Mouse (Mus musculus) embryonic facial prominence, embryonic 14.5 days (tissue): ENCODE results near the gene C5ar2. TPM values are rescaled to one million over a fixed set of nuclear protein-coding genes. Genes with fewer than 3 reads are reported as not detected.

Experiments
- ATAC-seq: fragments of 200-750 bp; cut with Nextera tagmentation; 2 replicates; pipeline ENCODE4 v1.8.0; 2017; ENCODE audit warnings: low read depth, moderate number of reproducible peaks, moderate TSS enrichment
- DNase-seq: peaks from one replicate; pipeline ENCODE4 v3.0.0-alpha.2; 2015; ENCODE audit warnings: low spot score
- H3K27ac ChIP-seq: fragments of 300-500 bp; sonication (generic); replicated peaks from 2 replicates; pipeline ENCODE4 v1.5.1; 2014; ENCODE audit warnings: low read depth, mild to moderate bottlenecking, low read length, moderate library complexity
- H3K27me3 ChIP-seq: fragments of 300-500 bp; sonication (generic); replicated peaks from 2 replicates; pipeline ENCODE4 v1.6.1; 2014; ENCODE audit warnings: low read length; ENCODE audit not compliant: control insufficient read depth, insufficient read depth
- H3K36me3 ChIP-seq: fragments of 300-500 bp; sonication (generic); 2 replicates; pipeline ENCODE4 v1.6.1; 2014; ENCODE audit warnings: low read length, mixed read lengths; ENCODE audit not compliant: control insufficient read depth, insufficient read depth
- H3K4me1 ChIP-seq: fragments of 300-500 bp; sonication (generic); 2 replicates; pipeline ENCODE4 v1.6.1; 2014; ENCODE audit warnings: antibody characterized with exemption, low read length; ENCODE audit not compliant: control insufficient read depth, insufficient read depth
- H3K4me2 ChIP-seq: fragments of 300-500 bp; sonication (generic); 2 replicates; pipeline ENCODE4 v1.6.1; 2014; ENCODE audit warnings: low read depth, mild to moderate bottlenecking, low read length, moderate library complexity, mixed read lengths
- H3K4me3 ChIP-seq: fragments of 300-500 bp; sonication (generic); 2 replicates; pipeline ENCODE4 v1.5.1; 2014; ENCODE audit warnings: low read depth, mild to moderate bottlenecking, low read length
- H3K9ac ChIP-seq: fragments of 300-500 bp; sonication (generic); 2 replicates; pipeline ENCODE4 v1.6.1; 2014; ENCODE audit warnings: low read depth, mild to moderate bottlenecking, low read length, moderate library complexity, mixed read lengths
- H3K9me3 ChIP-seq: fragments of 300-500 bp; sonication (generic); 2 replicates; pipeline ENCODE4 v1.6.1; 2016; ENCODE audit warnings: low read length; ENCODE audit not compliant: control insufficient read depth
- WGBS: fragments of 180-500 bp; shearing (Covaris S2); extraction: QIAGEN DNeasy Blood & Tissue Kit; methylation state at CpG from one replicate; pipeline ENCODE4 v1.1.7; 2014; 5-methylcytosine and 5-hydroxymethylcytosine counted together
- polyA plus RNA-seq: library from polyadenylated mRNA; unstranded; fragments of >200 nt; fragmentation: Nextera tagmentation; extraction: Ambion mirVana; gene quantifications from 2 replicates; pipeline ENCODE4 v1.2.1, GENCODE M21; 2014

The C5ar2 gene
- polyA plus RNA-seq: 0.09 TPM in 1 of 2 replicates, not detected in the other

DNA sequence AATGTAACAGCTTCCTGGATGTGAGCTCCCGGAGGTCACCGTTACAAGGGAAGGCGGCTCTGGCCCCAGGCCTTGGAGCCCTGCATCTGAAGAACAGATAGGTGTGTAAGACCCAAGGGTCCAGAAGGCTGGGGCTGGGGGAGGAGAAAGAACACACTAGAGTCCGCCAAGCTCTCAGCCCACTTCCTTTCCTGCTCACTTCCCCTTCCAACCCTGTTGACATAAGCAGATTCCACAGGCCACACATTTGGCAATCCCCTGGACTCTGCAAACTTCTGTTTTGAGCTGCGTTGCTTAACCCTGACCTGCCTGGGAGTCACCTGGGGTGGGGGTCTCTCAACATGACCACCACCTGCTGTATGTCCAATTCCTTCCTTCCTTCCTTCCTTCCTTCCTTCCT lies at the start of gene C5ar2:
C5ar2 (minus strand) TSS at position 88 of the 400 bp plus-strand sequence.
- no peaks in the 10 kb centered on the region for H3K36me3 ChIP-seq
- H3K9me3 ChIP-seq: no peaks in the 10 kb centered on the region
- H3K27ac ChIP-seq: no peak within 1 kb of the TSS
- H3K27me3 ChIP-seq: no peaks in the 10 kb centered on the region
- DNase-seq (peak; percentile 7), ATAC-seq (no peak)
- no peak within 1 kb of the TSS for H3K4me2 ChIP-seq
- no peaks in the 10 kb centered on the region for H3K4me1 ChIP-seq
- no peak within 1 kb of the TSS for H3K9ac ChIP-seq
- 68% methylated on average over 5 of the region's 5 CpGs for WGBS
- H3K4me3 ChIP-seq: no peak within 1 kb of the TSS

DNA sequence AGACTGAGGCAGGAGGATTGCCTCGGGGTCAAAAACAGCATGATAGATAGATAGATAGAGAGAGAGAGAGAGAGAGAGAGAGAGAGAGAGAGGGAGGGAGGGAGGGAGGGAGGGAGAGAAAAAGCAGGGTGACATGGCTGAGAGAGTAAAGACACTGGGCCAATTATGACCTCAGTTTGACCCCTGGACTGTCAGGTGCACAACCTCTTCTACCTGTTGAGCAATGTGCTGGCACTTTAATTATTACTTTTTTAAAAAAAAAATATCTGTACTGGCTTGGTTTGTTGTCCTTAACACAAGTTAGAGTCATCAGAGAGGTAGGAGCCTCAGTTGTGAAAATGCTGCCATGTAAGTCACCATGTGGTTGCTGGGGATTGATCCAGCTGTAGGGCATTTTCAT lies 43.8 kb upstream of the C5ar2 start:
- Histone ChIP-seq H3K27me3 (no peaks in the 10 kb centered on the region), H3K36me3 (peaks cover 14% of the 10 kb centered on the region), H3K4me3 (no peak overlapping the region), H3K9ac (no peak overlapping the region), H3K4me1 (no peaks in the 10 kb centered on the region), H3K27ac (no peak overlapping the region), H3K9me3 (no peaks in the 10 kb centered on the region), H3K4me2 (no peak overlapping the region)
- DNase-seq (no peak), ATAC-seq (no peak)
- WGBS: 68% methylated on average over 1 of the region's 1 CpGs

DNA sequence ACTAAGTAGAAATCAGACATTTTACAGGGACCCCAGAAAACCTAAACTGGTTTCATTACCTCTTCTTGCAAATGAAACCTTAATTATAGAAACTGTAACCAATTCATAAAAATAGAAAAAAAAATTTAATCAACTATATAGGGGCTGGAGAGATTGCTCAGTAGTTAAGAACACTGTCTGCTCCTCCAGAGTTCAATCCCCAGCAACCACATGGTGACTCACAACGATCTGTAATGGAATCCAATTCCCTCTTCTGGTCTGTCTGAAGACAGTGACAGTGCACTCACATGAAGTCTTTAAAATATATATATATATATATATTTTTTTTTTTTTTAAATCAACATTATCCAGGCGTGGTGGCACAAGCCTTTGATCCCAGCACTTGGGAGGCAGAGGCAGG lies 43.1 kb upstream of the C5ar2 start:
- no peak for ATAC-seq
- DNase-seq: no peak
- no peaks in the 10 kb centered on the region for H3K9me3 ChIP-seq
- H3K9ac ChIP-seq: peak overlapping the region; percentile 88
- H3K4me3 ChIP-seq: peak overlapping the region; percentile 62
- no peaks in the 10 kb centered on the region for H3K27me3 ChIP-seq
- WGBS: 81% methylated on average over 2 of the region's 2 CpGs
- H3K4me2 ChIP-seq: peak overlapping the region; percentile 73
- peaks cover 22% of the 10 kb centered on the region for H3K36me3 ChIP-seq
- no peaks in the 10 kb centered on the region for H3K4me1 ChIP-seq
- H3K27ac ChIP-seq: peak overlapping the region; percentile 98

DNA sequence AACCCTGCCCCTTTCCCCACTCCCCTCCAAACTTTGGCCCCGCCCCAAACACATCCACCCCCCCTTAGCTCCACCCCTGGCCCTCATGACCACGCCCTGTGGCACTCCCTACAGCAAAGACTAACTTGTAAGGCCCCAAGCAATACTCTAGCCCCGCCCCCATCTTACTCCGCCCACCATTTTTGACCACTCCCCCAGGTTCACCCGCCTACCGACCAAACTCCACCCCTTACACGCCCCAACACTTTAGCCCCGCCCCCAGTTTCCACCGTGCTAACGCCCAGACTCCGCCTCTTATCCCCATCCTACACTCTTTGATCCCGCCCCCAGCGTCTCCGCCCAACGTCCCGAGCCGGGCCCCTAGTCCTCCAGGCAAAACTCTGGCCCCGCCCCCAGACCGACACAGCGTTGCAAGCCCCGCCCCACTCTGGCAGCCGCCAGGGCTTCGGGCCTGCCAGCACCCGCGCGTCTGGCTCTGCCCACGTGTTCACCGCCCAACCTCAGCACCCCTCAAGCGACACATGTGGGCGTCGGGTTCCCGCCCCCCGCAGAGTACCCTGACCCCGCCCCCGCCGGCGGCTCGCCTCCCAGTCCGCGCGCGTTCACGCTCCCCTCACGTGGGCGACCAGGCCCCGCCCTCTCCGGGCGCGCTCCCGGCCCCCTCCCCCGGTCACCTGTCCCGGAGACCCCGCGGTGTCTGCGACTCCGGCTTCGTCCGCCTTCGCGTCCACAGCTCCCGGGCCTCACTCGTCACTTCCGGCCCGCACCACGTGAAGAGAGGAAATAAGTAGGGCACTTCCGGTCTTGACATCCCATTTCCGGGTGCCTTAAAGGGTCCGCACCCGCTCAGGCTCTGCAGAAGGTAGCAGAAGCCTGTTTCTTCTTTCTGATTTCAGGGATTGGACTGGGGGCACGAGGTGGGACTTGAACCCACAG lies 42.3 kb upstream of the C5ar2 start, which contains the start of gene Ccdc9:
Ccdc9 (minus strand) TSS at position 770 of the 936 bp plus-strand sequence.
- no peaks in the 10 kb centered on the region for H3K9me3 ChIP-seq
- H3K4me3 ChIP-seq: peak within 1 kb of the TSS; percentile 62
- H3K4me2 ChIP-seq: peak within 1 kb of the TSS; percentile 73
- DNase-seq (peak; percentile 99), ATAC-seq (peak; percentile 92)
- 1% methylated on average over 40 of the region's 70 CpGs for WGBS
- H3K4me1 ChIP-seq: no peaks in the 10 kb centered on the region
- no peaks in the 10 kb centered on the region for H3K27me3 ChIP-seq
- H3K9ac ChIP-seq: peak within 1 kb of the TSS; percentile 88
- peak within 1 kb of the TSS; percentile 98 for H3K27ac ChIP-seq
- peaks cover 29% of the 10 kb centered on the region for H3K36me3 ChIP-seq

DNA sequence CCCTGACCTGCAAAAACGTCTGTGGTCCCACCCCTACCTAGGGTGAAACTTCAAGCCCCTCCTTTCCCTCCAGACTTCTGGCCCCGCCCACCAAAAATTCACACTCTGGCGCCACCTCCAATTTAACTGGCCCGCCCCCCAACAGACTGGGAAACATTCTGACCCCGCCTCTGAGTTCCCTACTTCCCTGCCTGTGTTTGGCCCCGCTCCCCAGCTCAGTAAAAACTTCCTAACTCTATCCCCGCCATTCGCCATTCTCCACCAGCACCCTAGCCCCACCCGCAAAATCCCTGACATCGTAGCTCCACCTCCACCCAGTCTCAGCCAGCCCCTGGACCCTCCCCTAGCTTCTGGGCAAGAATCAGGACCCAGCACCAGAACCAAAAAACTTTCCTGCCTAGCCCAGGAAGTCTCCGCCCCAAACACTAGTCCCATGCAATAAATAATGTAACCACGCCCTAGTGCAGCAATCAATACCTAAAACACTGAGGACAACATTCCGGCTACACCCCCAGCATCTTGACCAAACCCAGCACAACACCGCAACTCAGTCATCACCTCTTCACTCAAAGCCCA lies 41.6 kb upstream of the C5ar2 start:
- Histone ChIP-seq H3K36me3 (peaks cover 37% of the 10 kb centered on the region), H3K4me2 (peak overlapping the region; percentile 73), H3K9me3 (no peaks in the 10 kb centered on the region), H3K4me3 (peak overlapping the region; percentile 62), H3K9ac (peak overlapping the region; percentile 26; the same call in 1 of the 2 replicates), H3K4me1 (no peaks in the 10 kb centered on the region), H3K27ac (peak overlapping the region; percentile 98), H3K27me3 (no peaks in the 10 kb centered on the region)
- ATAC-seq (peak; percentile 51), DNase-seq (peak; percentile 85)
- 3% methylated on average over 14 of the region's 14 CpGs for WGBS

DNA sequence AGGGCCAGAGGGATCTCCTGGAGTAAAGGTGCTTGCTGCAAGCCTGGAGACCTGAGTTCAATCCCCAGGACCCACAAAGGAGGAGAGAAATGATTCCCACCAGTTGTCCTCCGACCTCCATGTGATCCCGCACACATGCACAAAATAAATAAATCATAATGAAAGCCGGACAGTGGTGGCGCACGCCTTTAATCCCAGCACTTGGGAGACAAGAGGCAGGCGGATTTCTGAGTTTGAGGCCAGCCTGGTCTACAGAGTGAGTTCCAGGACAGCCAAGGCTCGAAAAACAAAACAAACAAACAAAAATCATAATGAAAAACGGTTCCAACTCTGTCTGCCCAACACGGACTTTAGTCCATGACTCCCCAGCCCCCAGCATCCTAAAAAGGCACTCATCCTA lies 41.0 kb upstream of the C5ar2 start:
- DNase-seq: no peak
- no peaks in the 10 kb centered on the region for H3K9me3 ChIP-seq
- H3K4me1 ChIP-seq: no peaks in the 10 kb centered on the region
- ATAC-seq: no peak
- H3K9ac ChIP-seq: peak overlapping the region; percentile 26; the same call in 1 of the 2 replicates
- 78% methylated on average over 9 of the region's 9 CpGs for WGBS
- H3K4me3 ChIP-seq: peak overlapping the region; percentile 62
- H3K27me3 ChIP-seq: no peaks in the 10 kb centered on the region
- H3K36me3 ChIP-seq: peaks cover 43% of the 10 kb centered on the region
- peak overlapping the region; percentile 98 for H3K27ac ChIP-seq
- H3K4me2 ChIP-seq: peak overlapping the region; percentile 73

DNA sequence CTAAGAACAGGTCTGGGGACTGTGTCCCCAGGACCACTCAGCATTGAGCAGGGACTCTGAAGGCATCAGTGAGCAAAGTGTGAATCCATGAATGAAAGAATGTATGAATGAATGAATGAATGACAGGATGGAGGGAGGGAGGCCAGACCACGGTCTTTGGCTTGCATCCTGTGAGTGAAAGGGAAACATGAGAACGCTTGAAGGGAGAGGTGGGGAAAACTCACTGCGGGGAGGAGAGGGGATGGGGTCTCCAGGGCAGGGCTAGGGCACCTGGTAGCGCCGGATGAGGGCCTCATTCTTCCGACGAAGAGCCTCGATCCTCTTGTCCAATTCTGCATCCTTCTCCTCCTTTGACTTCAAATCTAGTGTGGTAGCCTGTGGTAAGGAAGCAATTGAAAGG lies 40.0 kb upstream of the C5ar2 start:
- no peak overlapping the region for H3K9ac ChIP-seq
- WGBS: 88% methylated on average over 8 of the region's 8 CpGs
- H3K9me3 ChIP-seq: no peaks in the 10 kb centered on the region
- DNase-seq: no peak
- H3K27ac ChIP-seq: no peak overlapping the region
- H3K27me3 ChIP-seq: no peaks in the 10 kb centered on the region
- H3K4me3 ChIP-seq: no peak overlapping the region
- no peak for ATAC-seq
- peaks cover 50% of the 10 kb centered on the region for H3K36me3 ChIP-seq
- H3K4me1 ChIP-seq: no peaks in the 10 kb centered on the region
- no peak overlapping the region for H3K4me2 ChIP-seq

DNA sequence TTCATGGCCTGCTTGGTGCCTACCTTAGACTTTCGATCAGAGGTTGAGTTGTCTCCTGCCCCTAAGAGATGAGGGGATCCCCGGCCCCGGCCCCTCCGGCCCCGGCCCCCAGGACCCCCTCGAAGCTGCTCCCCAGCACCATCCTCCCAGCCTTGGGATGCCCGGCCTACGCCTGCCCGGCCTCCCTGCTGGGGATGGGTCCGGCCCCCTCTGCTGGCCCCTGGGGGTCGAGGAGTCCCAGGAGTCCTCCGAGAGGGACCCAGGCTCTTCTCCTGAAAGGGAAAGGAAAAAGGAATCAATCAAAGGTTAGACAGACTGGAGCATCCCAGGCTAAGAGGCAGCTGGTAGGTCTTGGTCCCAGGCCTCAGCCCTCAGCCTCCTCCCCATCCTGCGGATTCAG lies 38.4 kb upstream of the C5ar2 start:
- no peak overlapping the region for H3K27ac ChIP-seq
- ATAC-seq: no peak

More for the DNA sequence above, 38.4 kb upstream of the C5ar2 start:
- Histone ChIP-seq H3K4me3 (no peak overlapping the region), H3K9ac (no peak overlapping the region), H3K4me1 (no peaks in the 10 kb centered on the region), H3K36me3 (peaks cover 66% of the 10 kb centered on the region), H3K4me2 (no peak overlapping the region), H3K9me3 (no peaks in the 10 kb centered on the region), H3K27me3 (no peaks in the 10 kb centered on the region)
- 92% methylated on average over 6 of the region's 13 CpGs for WGBS
- no peak for DNase-seq
